Mouse (Mus musculus) thymus, adult 2 months (tissue): Measurements from ENCODE around the gene Prr7.

Experiments used
- CTCF ChIP-seq: fragments of 200-500 bp; IDR thresholded peaks from 2 replicates; pipeline ENCODE4 v1.5.1; 2012; ENCODE audit warnings: mild to moderate bottlenecking, control low read depth, low read length, moderate library complexity, borderline replicate concordance; ENCODE audit not compliant: control insufficient read depth, poor library complexity, insufficient read depth; ENCODE audit errors: extremely low read depth
- POLR2A ChIP-seq: fragments of 200-500 bp; IDR thresholded peaks from 2 replicates; pipeline ENCODE4 v1.6.1; 2012; ENCODE audit warnings: mild to moderate bottlenecking, low read length, control low read depth, moderate library complexity; ENCODE audit not compliant: control insufficient read depth, poor library complexity, insufficient read depth; ENCODE audit errors: extremely low read depth

DNA sequence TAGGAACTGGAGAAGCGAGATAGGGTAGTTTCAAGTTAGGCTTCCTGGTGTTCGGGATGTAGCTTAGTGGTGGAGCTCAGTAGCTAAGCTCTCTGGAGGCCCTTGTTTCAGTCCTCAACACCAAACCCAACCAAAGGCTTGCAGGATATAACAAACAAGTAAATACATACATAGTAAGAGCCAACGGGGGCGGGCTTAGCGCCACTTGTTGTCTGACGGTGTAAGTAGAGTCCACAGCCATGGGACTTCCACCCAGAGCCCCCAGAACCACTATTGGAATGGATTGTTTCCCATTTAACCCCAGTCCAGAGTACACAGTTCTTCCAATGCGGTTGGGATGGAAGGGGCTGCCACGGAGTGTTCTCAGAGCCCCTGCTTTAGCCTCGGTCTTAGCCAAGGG lies 49.8 kb downstream of the Prr7 start:
- TF ChIP-seq CTCF: no peak
- TF ChIP-seq POLR2A: no peak
